Mouse (Mus musculus): ENCODE measurements at regions not wholly inside any gene's neighbourhood (a gene's known extent, or its start where the extent isn't known, plus 50 kb on each side); places are given as distances from the start of the nearest gene placed in this dataset.

DNA sequence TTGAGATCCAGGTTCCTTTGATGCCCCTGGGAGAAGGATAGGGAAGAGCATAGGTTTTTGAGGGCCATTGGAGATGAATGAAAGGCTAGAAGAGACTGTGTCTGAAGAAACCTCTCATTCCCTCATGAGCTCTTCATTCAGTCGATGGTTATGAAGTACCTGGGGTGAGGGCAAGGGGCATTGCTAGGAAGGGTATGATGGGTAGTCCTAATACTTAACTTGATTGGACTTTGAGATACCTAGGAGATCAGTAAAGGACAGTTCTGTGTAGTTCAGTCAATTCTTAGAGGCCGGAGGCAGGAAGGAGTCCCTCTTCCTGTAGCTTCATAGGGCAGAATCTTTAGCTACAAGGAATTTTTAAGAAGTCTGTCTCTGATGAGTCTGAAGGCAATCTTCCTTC lies 246.8 kb downstream of the Zfp619 start:
- H3K36me3 ChIP-seq, result no peaks in the 10 kb centered on the region
- no peak for DNase-seq (ENCODE audit: low spot score)
- no peak overlapping the region for H3K27ac ChIP-seq
- no peaks in the 10 kb centered on the region for H3K4me1 ChIP-seq
- H3K9me3 ChIP-seq, result no peaks in the 10 kb centered on the region
- H3K27me3 ChIP-seq (ENCODE audit: insufficient read depth, poor library complexity, severe bottlenecking), result no peaks in the 10 kb centered on the region
- no peak overlapping the region for H3K4me3 ChIP-seq
- WGBS, result 70% methylated on average over 2 of the region's 2 CpGs

DNA sequence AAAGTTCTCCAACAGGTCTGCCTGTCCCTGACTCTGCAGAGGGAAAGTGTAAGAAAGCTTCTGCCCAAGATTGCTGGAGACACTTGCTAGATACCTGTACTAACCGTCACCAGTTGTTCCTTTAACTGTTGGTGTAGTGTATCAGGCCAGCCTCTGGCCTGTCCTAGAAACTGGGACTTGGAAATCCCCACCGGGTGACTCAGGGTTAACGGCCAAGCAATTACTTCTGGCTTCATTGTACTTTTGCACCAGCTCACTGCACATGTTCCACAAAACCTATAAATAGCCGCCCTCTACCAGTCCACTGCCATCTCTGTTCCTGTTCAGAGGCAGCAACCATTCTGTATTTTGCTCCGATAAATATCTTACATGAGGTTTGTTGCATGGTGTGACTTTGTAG lies 247.5 kb downstream of the Zfp619 start:
- H3K36me3 ChIP-seq, result no peaks in the 10 kb centered on the region
- WGBS, result 76% methylated on average over 5 of the region's 5 CpGs
- H3K27me3 ChIP-seq (ENCODE audit: insufficient read depth, poor library complexity, severe bottlenecking), result no peaks in the 10 kb centered on the region
- no peaks in the 10 kb centered on the region for H3K9me3 ChIP-seq
- no peaks in the 10 kb centered on the region for H3K4me1 ChIP-seq
- H3K27ac ChIP-seq, result no peak overlapping the region
- no peak overlapping the region for H3K4me3 ChIP-seq
- DNase-seq (ENCODE audit: low spot score), result no peak

DNA sequence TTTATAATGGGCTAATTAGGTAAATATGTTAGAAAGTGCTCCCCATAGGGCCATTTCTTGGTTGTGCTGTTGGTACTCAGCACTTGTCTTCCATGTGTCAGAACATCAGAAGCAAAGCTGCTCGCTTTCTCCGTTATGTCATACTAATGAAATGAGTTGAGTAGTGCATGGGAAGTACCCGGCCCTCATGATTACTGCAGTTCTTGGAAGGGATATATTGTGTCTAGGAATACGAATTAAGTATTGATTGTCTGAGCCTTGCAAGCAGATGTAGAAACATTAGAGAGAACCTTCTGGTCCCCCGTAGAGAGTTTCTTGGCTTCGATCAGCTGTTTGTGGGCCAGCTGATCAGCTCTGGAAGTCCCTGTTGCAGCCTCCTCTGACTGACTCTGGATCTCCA lies 255.7 kb downstream of the Zfp619 start:
- H3K27ac ChIP-seq, result no peak overlapping the region
- H3K36me3 ChIP-seq, result no peaks in the 10 kb centered on the region
- 86% methylated on average over 6 of the region's 6 CpGs for WGBS
- no peaks in the 10 kb centered on the region for H3K4me1 ChIP-seq
- H3K9me3 ChIP-seq, result no peaks in the 10 kb centered on the region
- no peak overlapping the region for H3K4me3 ChIP-seq
- H3K27me3 ChIP-seq (ENCODE audit: insufficient read depth, poor library complexity, severe bottlenecking), result no peaks in the 10 kb centered on the region
- no peak for DNase-seq (ENCODE audit: low spot score)

DNA sequence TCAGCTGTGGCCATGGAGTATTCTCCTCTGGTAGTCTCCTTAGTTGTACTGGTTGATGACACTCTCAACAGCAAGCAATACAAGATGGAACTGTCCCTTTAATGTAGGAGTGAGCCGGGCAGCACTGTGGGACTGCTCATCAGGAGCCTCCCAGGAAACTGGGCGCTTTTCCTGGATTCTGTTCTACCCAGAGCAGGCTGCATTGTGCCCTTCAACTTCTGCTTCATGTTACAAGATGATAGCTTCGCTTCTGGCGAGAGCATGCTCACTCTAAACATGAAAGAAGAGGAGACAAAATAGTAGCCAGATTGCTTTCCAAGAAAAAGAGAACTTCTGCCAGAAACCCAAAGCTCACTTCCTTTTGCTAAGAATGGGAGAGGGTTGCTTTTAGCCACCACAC lies 271.8 kb downstream of the Zfp619 start:
- Histone ChIP-seq H3K9me3 (no peaks in the 10 kb centered on the region), H3K36me3 (no peaks in the 10 kb centered on the region), H3K27ac (no peak overlapping the region), H3K27me3 (ENCODE audit: insufficient read depth, poor library complexity, severe bottlenecking) (no peaks in the 10 kb centered on the region), H3K4me3 (no peak overlapping the region), H3K4me1 (no peaks in the 10 kb centered on the region)
- WGBS, result 76% methylated on average over 4 of the region's 4 CpGs
- DNase-seq (ENCODE audit: low spot score), result no peak

DNA sequence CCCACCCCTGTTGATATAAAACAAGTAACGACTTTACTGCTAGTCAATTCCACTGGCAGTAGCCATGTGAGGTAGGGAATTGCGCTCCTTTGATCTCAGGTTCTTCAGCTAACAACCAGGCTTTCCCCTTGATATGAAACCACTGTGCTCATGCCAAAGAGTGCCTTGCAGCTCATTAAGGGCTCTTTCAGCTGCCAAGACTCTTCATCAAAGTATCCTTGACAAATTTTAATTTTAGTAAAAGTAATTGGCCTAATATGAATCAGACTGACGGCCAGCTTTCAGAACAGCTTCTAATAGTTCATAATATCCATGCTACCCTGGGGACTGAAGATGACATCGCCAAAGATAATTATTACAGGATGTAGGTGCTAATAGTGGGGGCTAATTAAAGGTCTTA lies 272.3 kb downstream of the Zfp619 start:
- H3K4me3 ChIP-seq, result no peak overlapping the region
- H3K27me3 ChIP-seq (ENCODE audit: insufficient read depth, poor library complexity, severe bottlenecking), result no peaks in the 10 kb centered on the region
- H3K27ac ChIP-seq, result no peak overlapping the region
- no peak for DNase-seq (ENCODE audit: low spot score)
- no peaks in the 10 kb centered on the region for H3K9me3 ChIP-seq
- no peaks in the 10 kb centered on the region for H3K36me3 ChIP-seq
- no peaks in the 10 kb centered on the region for H3K4me1 ChIP-seq
- 85% methylated on average over 4 of the region's 4 CpGs for WGBS

DNA sequence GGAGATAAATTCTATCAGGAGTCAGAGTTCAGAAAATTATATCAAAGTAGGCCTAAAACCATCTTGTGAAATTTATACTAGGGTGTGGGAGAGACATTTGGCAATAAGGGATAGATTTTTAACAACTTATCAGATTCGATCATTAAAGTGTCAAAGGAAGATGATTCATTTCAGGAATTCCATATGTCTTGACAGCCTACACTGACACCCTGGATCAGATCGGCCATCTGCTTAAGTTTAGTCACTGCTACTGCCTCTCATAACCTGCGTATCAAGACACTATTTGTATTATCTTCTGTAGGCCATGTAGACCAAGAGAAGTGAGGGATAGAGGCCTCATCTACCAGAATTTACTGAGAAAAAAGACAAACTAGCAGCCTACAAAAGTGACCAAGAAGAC lies 277.2 kb downstream of the Zfp619 start:
- Histone ChIP-seq H3K9me3 (no peaks in the 10 kb centered on the region), H3K4me3 (no peak overlapping the region), H3K27me3 (ENCODE audit: insufficient read depth, poor library complexity, severe bottlenecking) (no peaks in the 10 kb centered on the region), H3K27ac (no peak overlapping the region), H3K36me3 (no peaks in the 10 kb centered on the region), H3K4me1 (no peaks in the 10 kb centered on the region)
- DNase-seq (ENCODE audit: low spot score), result no peak
- WGBS, result 85% methylated on average over 3 of the region's 3 CpGs

DNA sequence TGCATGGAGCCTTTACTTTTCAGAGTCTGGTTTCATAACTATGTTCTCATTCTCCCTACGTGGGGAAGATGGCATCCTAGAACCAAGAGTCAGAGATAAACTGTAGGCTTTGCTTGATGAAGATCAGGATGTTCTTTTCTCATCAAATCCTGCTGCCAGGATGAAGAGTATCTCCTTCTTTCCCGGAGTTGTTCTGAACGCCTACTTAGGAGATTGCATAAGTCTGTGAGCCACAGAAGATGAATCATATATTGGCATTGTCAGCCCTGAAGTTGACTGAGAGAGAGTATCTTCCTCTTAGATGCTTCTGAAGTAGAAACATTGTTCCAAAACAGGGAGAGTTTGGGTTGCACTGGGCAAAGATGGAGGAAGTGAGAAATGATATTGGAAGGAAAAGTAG lies 286.7 kb downstream of the Zfp619 start:
- H3K27me3 ChIP-seq (ENCODE audit: insufficient read depth, poor library complexity, severe bottlenecking), result no peaks in the 10 kb centered on the region
- no peaks in the 10 kb centered on the region for H3K4me1 ChIP-seq
- no peak overlapping the region for H3K27ac ChIP-seq
- no peaks in the 10 kb centered on the region for H3K9me3 ChIP-seq
- no peaks in the 10 kb centered on the region for H3K36me3 ChIP-seq
- 77% methylated on average over 3 of the region's 3 CpGs for WGBS
- no peak overlapping the region for H3K4me3 ChIP-seq
- DNase-seq (ENCODE audit: low spot score), result no peak

DNA sequence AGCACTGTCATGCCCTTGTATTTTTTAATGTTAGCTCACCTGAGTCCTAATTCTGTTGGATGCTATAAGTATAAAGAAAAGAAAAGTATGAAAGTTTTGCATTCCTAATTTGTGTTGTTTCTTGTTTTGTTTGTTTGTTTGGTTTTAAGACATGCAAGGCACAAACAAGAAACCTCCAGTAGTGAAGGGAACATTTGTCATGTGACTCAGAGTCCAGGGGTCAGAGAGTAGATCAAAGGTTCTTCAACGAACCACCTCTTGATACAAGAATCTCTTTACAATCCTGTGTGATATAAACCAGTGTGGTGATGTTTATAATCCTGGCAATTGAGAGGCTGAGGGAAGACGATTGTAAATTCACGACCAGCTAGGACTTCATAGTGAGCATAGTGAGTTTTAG lies 300.5 kb downstream of the Zfp619 start:
- H3K4me1 ChIP-seq, result no peaks in the 10 kb centered on the region
- no peak overlapping the region for H3K27ac ChIP-seq
- H3K36me3 ChIP-seq, result no peaks in the 10 kb centered on the region
- no peaks in the 10 kb centered on the region for H3K9me3 ChIP-seq
- H3K4me3 ChIP-seq, result no peak overlapping the region
- WGBS, result 79% methylated on average over 3 of the region's 3 CpGs
- no peak for DNase-seq (ENCODE audit: low spot score)
- H3K27me3 ChIP-seq (ENCODE audit: insufficient read depth, poor library complexity, severe bottlenecking), result no peaks in the 10 kb centered on the region

DNA sequence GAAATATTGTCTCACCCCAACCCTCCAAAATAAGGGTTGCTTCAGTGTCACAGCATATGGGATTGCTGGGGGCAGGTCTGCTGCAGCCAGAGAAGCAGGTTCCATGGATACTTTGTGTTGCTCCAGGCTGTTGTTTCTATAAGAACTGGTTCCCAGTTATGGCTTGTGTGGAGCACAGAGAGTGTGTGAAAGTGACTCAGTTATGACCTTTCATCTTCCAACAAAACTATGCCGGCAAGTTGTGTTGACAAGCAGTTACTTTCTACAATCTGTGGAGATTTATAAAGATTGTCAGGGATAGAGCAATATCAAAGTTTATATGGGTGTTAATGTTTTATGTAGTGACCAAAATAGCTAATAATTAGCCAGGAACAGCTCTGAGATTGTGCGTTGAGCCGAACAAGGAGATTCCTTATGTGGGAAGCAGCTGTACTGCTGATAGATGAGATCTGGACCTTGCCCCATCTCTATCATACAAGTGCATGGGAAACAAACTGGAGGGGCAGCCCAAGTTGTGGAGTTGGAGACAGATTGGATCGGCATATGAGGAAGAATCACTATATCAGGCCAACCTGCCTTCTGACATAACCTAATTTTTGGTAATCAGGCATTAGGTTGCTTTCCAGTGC lies 305.1 kb downstream of the Zfp619 start:
- H3K27ac ChIP-seq, result no peak overlapping the region
- no peak for DNase-seq (ENCODE audit: low spot score)
- H3K27me3 ChIP-seq (ENCODE audit: insufficient read depth, poor library complexity, severe bottlenecking), result no peaks in the 10 kb centered on the region
- WGBS, result 85% methylated on average over 4 of the region's 4 CpGs
- H3K4me1 ChIP-seq, result no peaks in the 10 kb centered on the region
- H3K36me3 ChIP-seq, result no peaks in the 10 kb centered on the region
- no peaks in the 10 kb centered on the region for H3K9me3 ChIP-seq
- H3K4me3 ChIP-seq, result no peak overlapping the region

DNA sequence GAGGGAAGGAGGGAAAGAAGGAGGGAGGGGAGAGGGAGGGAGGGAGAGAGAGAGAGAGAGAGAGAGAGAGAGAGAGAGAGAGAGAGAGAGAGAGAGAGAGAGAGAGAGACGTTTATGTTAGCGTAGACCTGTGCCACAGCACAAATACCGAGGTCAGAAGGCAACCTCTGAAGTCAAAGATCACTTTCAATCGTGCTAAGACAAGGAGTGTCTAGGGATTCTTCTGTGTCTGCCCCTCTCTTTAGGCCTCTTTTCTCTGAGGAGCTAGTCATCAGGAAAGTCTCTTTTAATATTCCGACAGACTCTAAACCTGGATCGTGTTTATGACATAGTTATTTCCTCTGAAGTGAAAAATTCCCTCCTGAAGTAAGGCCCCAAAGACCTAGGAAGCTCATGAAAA lies 310.8 kb downstream of the Zfp619 start:
- WGBS, result 78% methylated on average over 6 of the region's 6 CpGs
- Histone ChIP-seq H3K27me3 (ENCODE audit: insufficient read depth, poor library complexity, severe bottlenecking) (no peaks in the 10 kb centered on the region), H3K9me3 (no peaks in the 10 kb centered on the region), H3K27ac (no peak overlapping the region), H3K36me3 (no peaks in the 10 kb centered on the region), H3K4me1 (no peaks in the 10 kb centered on the region), H3K4me3 (no peak overlapping the region)
- DNase-seq (ENCODE audit: low spot score), result no peak

DNA sequence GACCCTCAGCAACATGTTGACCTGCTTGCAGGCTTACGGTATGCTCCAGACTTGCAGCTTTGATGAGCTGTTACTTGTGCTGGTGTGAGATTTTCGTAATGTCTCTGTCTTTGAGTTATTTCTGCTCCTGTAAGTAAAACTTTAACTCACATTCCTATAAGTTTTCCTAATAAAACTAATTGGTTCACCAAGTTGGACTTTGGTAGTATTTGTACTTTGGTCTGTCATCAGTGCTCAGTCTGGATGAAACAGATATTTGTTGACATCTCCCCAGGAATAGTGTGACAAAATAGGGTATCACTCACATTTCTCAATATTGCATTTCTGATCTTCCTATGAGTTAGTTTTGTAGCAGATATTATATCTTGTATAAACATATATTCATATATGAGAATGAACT lies 313.3 kb downstream of the Zfp619 start:
- H3K4me1 ChIP-seq, result no peaks in the 10 kb centered on the region
- no peaks in the 10 kb centered on the region for H3K9me3 ChIP-seq
- WGBS, result 81% methylated on average over 2 of the region's 2 CpGs
- H3K36me3 ChIP-seq, result no peaks in the 10 kb centered on the region
- no peak overlapping the region for H3K4me3 ChIP-seq
- no peak for DNase-seq (ENCODE audit: low spot score)
- no peaks in the 10 kb centered on the region for H3K27me3 ChIP-seq (ENCODE audit: insufficient read depth, poor library complexity, severe bottlenecking)
- no peak overlapping the region for H3K27ac ChIP-seq

DNA sequence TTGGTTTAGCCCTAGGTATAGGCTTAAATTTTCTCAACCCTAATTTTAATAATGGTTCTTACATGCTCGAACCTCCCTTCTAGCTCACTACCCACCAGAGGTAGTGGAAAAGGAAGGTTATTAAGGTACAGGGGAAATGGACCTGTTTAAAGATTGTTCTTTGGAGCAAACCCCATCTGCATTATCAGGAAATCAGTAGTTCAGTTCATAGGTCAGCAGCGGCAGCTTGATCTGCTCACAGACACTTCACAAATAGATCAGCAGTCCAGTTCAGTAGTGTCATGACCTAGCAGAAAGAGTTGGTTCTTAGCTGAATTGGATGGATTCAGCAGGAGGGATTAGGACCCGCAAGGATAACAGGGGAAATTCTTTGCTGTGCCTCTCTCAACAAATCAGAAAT lies 324.4 kb downstream of the Zfp619 start:
- Histone ChIP-seq H3K4me3 (no peak overlapping the region), H3K36me3 (no peaks in the 10 kb centered on the region), H3K27ac (no peak overlapping the region), H3K27me3 (ENCODE audit: insufficient read depth, poor library complexity, severe bottlenecking) (no peaks in the 10 kb centered on the region), H3K4me1 (no peaks in the 10 kb centered on the region), H3K9me3 (no peaks in the 10 kb centered on the region)
- no peak for DNase-seq (ENCODE audit: low spot score)
- WGBS, result 76% methylated on average over 3 of the region's 3 CpGs

DNA sequence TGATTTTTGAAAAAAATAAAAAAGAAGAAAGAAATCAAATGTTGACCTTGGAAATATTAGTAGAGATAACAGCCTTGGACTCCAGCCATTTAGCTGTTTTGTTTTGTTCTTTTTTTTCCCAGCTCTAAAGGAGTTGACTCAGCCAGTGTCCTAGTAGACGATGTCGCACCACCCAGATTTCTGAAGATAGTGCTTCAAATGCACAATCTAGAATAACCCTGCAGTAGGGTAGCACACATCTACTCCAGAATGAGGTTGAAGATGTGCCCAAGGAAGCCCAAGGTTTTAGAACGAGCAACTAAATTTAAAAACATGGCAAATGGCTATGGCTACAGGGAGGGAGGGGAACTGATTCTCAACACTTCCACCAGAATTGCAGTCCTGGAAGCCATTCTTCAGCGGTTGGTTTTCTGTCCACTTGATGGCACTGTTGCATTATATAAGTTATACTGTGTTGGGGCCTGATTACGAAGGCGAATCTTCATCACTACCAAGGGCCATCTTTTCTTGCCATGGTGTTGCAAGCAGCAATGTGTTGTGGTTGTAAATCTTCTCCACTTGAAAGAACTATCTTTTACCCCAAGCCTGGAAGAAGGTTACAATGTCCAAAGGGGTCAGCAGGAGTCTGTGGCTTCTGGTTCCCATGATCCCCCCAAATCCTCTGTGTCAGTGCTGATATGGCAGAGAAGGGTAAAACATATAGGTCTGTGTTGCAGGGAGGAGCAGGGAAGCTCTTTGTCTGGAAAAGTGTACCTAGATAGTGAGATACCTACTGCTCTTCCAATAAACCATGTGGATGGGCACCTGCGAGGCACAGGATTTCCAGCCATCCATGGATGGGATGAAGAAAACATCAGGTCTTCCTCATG lies 330.6 kb downstream of the Zfp619 start:
- Histone ChIP-seq H3K27me3 (ENCODE audit: insufficient read depth, poor library complexity, severe bottlenecking) (no peaks in the 10 kb centered on the region), H3K36me3 (no peaks in the 10 kb centered on the region), H3K4me3 (no peak overlapping the region), H3K27ac (no peak overlapping the region), H3K4me1 (no peaks in the 10 kb centered on the region), H3K9me3 (no peaks in the 10 kb centered on the region)
- no peak for DNase-seq (ENCODE audit: low spot score)
- 45% methylated on average over 7 of the region's 7 CpGs for WGBS

DNA sequence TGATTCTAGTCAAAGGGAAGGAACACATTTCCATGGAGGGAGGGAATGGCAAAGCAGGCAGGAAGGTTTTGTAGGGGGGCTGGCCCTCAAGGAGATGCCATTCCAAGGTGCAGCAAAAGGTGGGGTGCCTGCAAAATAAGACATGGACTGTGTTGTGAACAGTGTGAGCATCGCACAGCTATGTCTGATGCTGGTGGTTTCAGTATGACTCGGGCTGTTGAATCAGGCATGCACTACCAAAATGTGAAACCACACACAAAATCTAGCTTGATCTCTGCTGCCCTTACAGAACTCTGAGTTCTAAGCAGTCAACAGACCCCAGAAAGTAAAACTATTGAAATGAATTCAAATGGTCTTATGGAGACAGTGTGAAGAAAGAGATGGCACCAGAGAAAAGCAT lies 339.7 kb downstream of the Zfp619 start:
- H3K4me1 ChIP-seq, result no peaks in the 10 kb centered on the region
- H3K36me3 ChIP-seq, result no peaks in the 10 kb centered on the region
- no peak overlapping the region for H3K27ac ChIP-seq
- no peak overlapping the region for H3K4me3 ChIP-seq
- WGBS, result 92% methylated on average over 2 of the region's 2 CpGs
- no peaks in the 10 kb centered on the region for H3K27me3 ChIP-seq (ENCODE audit: insufficient read depth, poor library complexity, severe bottlenecking)
- no peaks in the 10 kb centered on the region for H3K9me3 ChIP-seq
- DNase-seq (ENCODE audit: low spot score), result no peak
